Mouse (Mus musculus) CD8-positive naive resting alpha-beta T cell, adult 57 days (primary cell): ENCODE results near the gene Acvr2a. TPM values are rescaled to one million over a fixed set of nuclear protein-coding genes. Genes with fewer than 3 reads are reported as not detected.

Experiments used
- total RNA-seq: library from RNA; stranded (reverse); gene quantifications from one replicate; pipeline ENCODE4 v1.2.4, GENCODE M21; 2023

Gene Acvr2a
- 1.9 TPM for total RNA-seq

DNA sequence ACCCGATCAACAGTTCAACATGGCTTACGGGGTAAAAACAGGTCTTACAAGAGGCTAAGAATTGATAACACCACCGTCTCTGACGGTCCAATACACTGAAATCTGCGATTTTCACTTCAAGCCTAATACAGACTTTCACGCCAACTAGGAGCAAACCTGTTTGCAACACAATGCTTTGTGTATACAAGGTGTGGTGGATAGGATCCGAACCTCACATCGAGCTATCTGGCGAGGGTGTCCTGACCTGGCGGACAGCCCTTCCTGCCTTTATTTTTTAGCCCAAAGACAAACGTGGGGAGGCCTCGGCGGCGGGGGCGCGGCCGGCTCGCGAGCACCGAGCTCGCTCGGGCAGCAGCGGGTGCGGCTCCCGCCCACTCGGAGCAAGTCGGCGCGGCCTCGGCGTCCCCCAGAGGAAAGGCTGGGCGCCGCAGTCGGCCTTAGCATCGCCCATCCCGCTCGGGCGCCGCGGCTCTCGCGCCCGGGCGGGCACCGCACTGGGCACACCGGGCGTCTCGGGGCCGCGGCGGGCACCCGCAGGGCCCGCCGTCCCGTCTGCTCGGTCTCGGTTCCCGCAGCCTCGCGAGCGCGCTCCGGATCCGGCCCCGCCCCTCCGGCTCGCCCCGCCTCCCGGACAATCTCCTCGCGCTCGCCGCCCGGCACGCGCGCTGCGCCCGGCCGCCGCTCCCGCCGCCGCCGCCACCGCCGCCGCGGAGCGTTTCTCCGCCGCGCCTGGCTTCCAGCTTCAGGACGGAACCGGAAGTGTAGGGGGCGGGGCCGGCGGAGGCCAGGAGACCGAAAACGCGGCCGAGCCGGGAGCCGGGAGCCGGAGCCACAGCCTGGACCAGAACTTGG, at the start of gene Acvr2a:
TSS of gene Acvr2a (plus strand) at position 739 of the 852 bp plus-strand sequence.

GRCm38 (mm10) chr2:48948841-48949584, 135.1 kb downstream of the Acvr2a start, which contains the start of gene Mbd5:
Gene Mbd5 (plus strand): TSS chr2:48949508.

GRCm38 (mm10) chr2:48950252-48950315, 136.2 kb downstream of the Acvr2a start, which contains the start of gene Orc4:
Gene Orc4 (minus strand): TSS chr2:48950277.

Other genes with a start within 250 kb of the Acvr2a start
- gene Mbd5, start 135.4 kb downstream of the Acvr2a start, total RNA-seq: 56.5 TPM
- gene Orc4, start 136.2 kb downstream of the Acvr2a start, total RNA-seq: 90.8 TPM